Mouse (Mus musculus) MEL (cell line): ENCODE measurements at regions not wholly inside any gene's neighbourhood (a gene's known extent, or its start where the extent isn't known, plus 50 kb on each side); places are given as distances from the start of the nearest gene placed in this dataset.

Experiments
- DNase-seq: peaks from one replicate; pipeline ENCODE4 v3.0.0; 2011; ENCODE audit warnings: low read depth, low spot score
- H3K27ac ChIP-seq: 2 replicates; pipeline ENCODE4 v1.5.1; 2012; ENCODE audit warnings: low read depth, mild to moderate bottlenecking, control low read depth, low read length, moderate library complexity; ENCODE audit not compliant: control insufficient read depth
- H3K27me3 ChIP-seq, 2 experiments: fragments of 150-350 bp in 1 of 2; sonication (generic) in 1 of 2; 2 replicates each; pipeline ENCODE4 v1.6.1; 2012; ENCODE audit warnings: low read length in 2 of 2, mild to moderate bottlenecking in 2 of 2, improper control_type of control experiment in 1 of 2, moderate library complexity in 1 of 2; ENCODE audit not compliant: insufficient read depth in 2 of 2, control insufficient read depth in 1 of 2
- H3K36me3 ChIP-seq, 2 experiments: 2 replicates each; pipeline ENCODE4 v1.6.1; 2012 to 2014; ENCODE audit warnings: low read length in 2 of 2, improper control_type of control experiment in 1 of 2, inconsistent platforms in 1 of 2, mild to moderate bottlenecking in 1 of 2; ENCODE audit not compliant: insufficient read depth in 2 of 2, control insufficient read depth in 1 of 2
- H3K4me1 ChIP-seq, 2 experiments: fragments of 150-350 bp in 1 of 2; sonication (generic) in 1 of 2; 2 replicates each; pipeline ENCODE4 v1.6.1; 2012; ENCODE audit warnings: low read length in 2 of 2, improper control_type of control experiment in 1 of 2, mild to moderate bottlenecking in 1 of 2; ENCODE audit not compliant: insufficient read depth in 2 of 2, control insufficient read depth in 1 of 2
- H3K4me3 ChIP-seq, 2 experiments: fragments of 150-350 bp in 1 of 2; sonication (generic) in 1 of 2; 2 replicates each; pipeline ENCODE4 v1.5.1; 2012; ENCODE audit warnings: low read depth in 2 of 2, low read length in 2 of 2, mild to moderate bottlenecking in 2 of 2, moderate library complexity in 2 of 2, control low read depth in 1 of 2, improper control_type of control experiment in 1 of 2; ENCODE audit not compliant: control insufficient read depth in 1 of 2, insufficient read depth in 1 of 2
- H3K79me2 ChIP-seq: 2 replicates; pipeline ENCODE4 v1.6.1; 2012; ENCODE audit warnings: mild to moderate bottlenecking, low read length, moderate library complexity; ENCODE audit not compliant: control insufficient read depth, poor library complexity, insufficient read depth
- H3K9ac ChIP-seq: 2 replicates; pipeline ENCODE4 v1.6.1; 2012; ENCODE audit warnings: low read depth, mild to moderate bottlenecking, control low read depth, low read length, moderate library complexity; ENCODE audit not compliant: control insufficient read depth, poor library complexity, severe bottlenecking
- H3K9me3 ChIP-seq: fragments of 150-350 bp; sonication (generic); replicated peaks from 2 replicates; pipeline ENCODE4 v1.6.1; 2012; ENCODE audit warnings: mild to moderate bottlenecking, low read length, improper control_type of control experiment, moderate library complexity; ENCODE audit not compliant: insufficient read depth
- BHLHE40 ChIP-seq: IDR thresholded peaks from 2 replicates; pipeline ENCODE4 v1.6.1; 2012; ENCODE audit warnings: low read depth, mild to moderate bottlenecking, inconsistent platforms, low read length, improper control_type of control experiment, borderline replicate concordance
- CHD1 ChIP-seq: IDR thresholded peaks from 2 replicates; pipeline ENCODE4 v1.6.1; 2012; ENCODE audit warnings: low read depth, mild to moderate bottlenecking, inconsistent platforms, low read length, improper control_type of control experiment
- CHD2 ChIP-seq: IDR thresholded peaks from 2 replicates; pipeline ENCODE4 v1.6.1; 2011; ENCODE audit warnings: low read length, improper control_type of control experiment
- CTCF ChIP-seq, 3 experiments: IDR thresholded peaks in 2 of 3; conservative IDR thresholded peaks in 1 of 3; 2 replicates each; pipeline ENCODE4 v1.5.1; 2011 to 2012; ENCODE audit warnings: low read length in 3 of 3, low read depth in 2 of 3, mild to moderate bottlenecking in 2 of 3, improper control_type of control experiment in 1 of 3, inconsistent platforms in 1 of 3, mixed read lengths in 1 of 3, moderate library complexity in 1 of 3; ENCODE audit not compliant: control insufficient read depth in 1 of 3, insufficient read depth in 1 of 3, poor library complexity in 1 of 3, severe bottlenecking in 1 of 3
- E2F4 ChIP-seq: IDR thresholded peaks from 2 replicates; pipeline ENCODE4 v1.6.1; 2011; ENCODE audit warnings: low read depth, low read length, improper control_type of control experiment, borderline replicate concordance
- EP300 ChIP-seq, 2 experiments: IDR thresholded peaks; 2 replicates each; pipeline ENCODE4 v1.6.1; 2011; ENCODE audit warnings: improper control_type of control experiment in 2 of 2, low read length in 2 of 2, low read depth in 1 of 2, mild to moderate bottlenecking in 1 of 2
- ETS1 ChIP-seq: IDR thresholded peaks from 2 replicates; pipeline ENCODE4 v1.6.1; 2012; ENCODE audit warnings: low read depth, mild to moderate bottlenecking, inconsistent platforms, low read length, improper control_type of control experiment, moderate library complexity
- GABPA ChIP-seq: IDR thresholded peaks from 2 replicates; pipeline ENCODE4 v1.6.1; 2012; ENCODE audit warnings: low read depth, mild to moderate bottlenecking, inconsistent platforms, low read length, improper control_type of control experiment, moderate library complexity
- GATA1 ChIP-seq: IDR thresholded peaks from 2 replicates; pipeline ENCODE4 v1.6.1; 2011; ENCODE audit warnings: low read depth, low read length, improper control_type of control experiment
- KAT2A ChIP-seq: conservative IDR thresholded peaks from 2 replicates; pipeline ENCODE4 v1.6.1; 2012; ENCODE audit warnings: low read depth, low read length, improper control_type of control experiment, inconsistent platforms
- MAFK ChIP-seq: IDR thresholded peaks from 2 replicates; pipeline ENCODE4 v1.6.1; 2011; ENCODE audit warnings: low read depth, mild to moderate bottlenecking, low read length, improper control_type of control experiment, borderline replicate concordance
- MAZ ChIP-seq: IDR thresholded peaks from 2 replicates; pipeline ENCODE4 v1.6.1; 2012; ENCODE audit warnings: low read depth, mild to moderate bottlenecking, inconsistent platforms, low read length, improper control_type of control experiment
- MYB ChIP-seq: IDR thresholded peaks from 2 replicates; pipeline ENCODE4 v1.6.1; 2011; ENCODE audit warnings: mild to moderate bottlenecking, low read depth, low read length, improper control_type of control experiment
- MYC ChIP-seq: IDR thresholded peaks from 2 replicates; pipeline ENCODE4 v1.6.1; 2011; ENCODE audit warnings: low read depth, mild to moderate bottlenecking, low read length, improper control_type of control experiment, moderate library complexity
- NRF1 ChIP-seq: IDR thresholded peaks from 2 replicates; pipeline ENCODE4 v1.6.1; 2014; ENCODE audit warnings: low read depth, mild to moderate bottlenecking, inconsistent platforms, low read length, improper control_type of control experiment, moderate library complexity; ENCODE audit not compliant: poor library complexity, insufficient read depth, severe bottlenecking
- POLR2AphosphoS2 ChIP-seq: IDR thresholded peaks from 2 replicates; pipeline ENCODE4 v1.6.1; 2011; ENCODE audit warnings: low read length, improper control_type of control experiment
- POLR2AphosphoS5 ChIP-seq: IDR thresholded peaks from 2 replicates; pipeline ENCODE4 v1.6.1; 2012; ENCODE audit warnings: low read depth, borderline replicate concordance, mild to moderate bottlenecking, inconsistent platforms, low read length, moderate library complexity, mixed read lengths
- RAD21 ChIP-seq: IDR thresholded peaks from 2 replicates; pipeline ENCODE4 v1.6.1; 2011; ENCODE audit warnings: mild to moderate bottlenecking, low read depth, low read length, improper control_type of control experiment
- RCOR1 ChIP-seq: IDR thresholded peaks from 2 replicates; pipeline ENCODE4 v1.6.1; 2012; ENCODE audit warnings: low read depth, mild to moderate bottlenecking, inconsistent platforms, low read length, improper control_type of control experiment
- TAL1 ChIP-seq: IDR thresholded peaks from 2 replicates; pipeline ENCODE4 v1.6.1; 2012; ENCODE audit warnings: mild to moderate bottlenecking, inconsistent platforms, low read length, moderate library complexity, mixed read lengths
- TBP ChIP-seq: IDR thresholded peaks from 2 replicates; pipeline ENCODE4 v1.8.0; 2011; ENCODE audit warnings: low read depth, low read length, improper control_type of control experiment
- USF2 ChIP-seq, 2 experiments: IDR thresholded peaks; 2 replicates each; pipeline ENCODE4 v1.6.1; 2011 to 2012; ENCODE audit warnings: improper control_type of control experiment in 2 of 2, low read length in 2 of 2, borderline replicate concordance in 1 of 2, inconsistent platforms in 1 of 2, low read depth in 1 of 2, mild to moderate bottlenecking in 1 of 2; ENCODE audit not compliant: insufficient read depth in 1 of 2
- ZC3H11A ChIP-seq: IDR thresholded peaks from 2 replicates; pipeline ENCODE4 v1.6.1; 2012; ENCODE audit warnings: low read depth, mild to moderate bottlenecking, inconsistent platforms, low read length, improper control_type of control experiment
- ZKSCAN1 ChIP-seq: IDR thresholded peaks from 2 replicates; pipeline ENCODE4 v1.6.1; 2012; ENCODE audit warnings: low read depth, mild to moderate bottlenecking, inconsistent platforms, low read length, improper control_type of control experiment, moderate library complexity
- ZMIZ1 ChIP-seq: IDR thresholded peaks from 2 replicates; pipeline ENCODE4 v1.6.1; 2012; ENCODE audit warnings: low read depth, mild to moderate bottlenecking, inconsistent platforms, low read length, improper control_type of control experiment, moderate library complexity
- ZNF384 ChIP-seq: IDR thresholded peaks from 2 replicates; pipeline ENCODE4 v1.6.1; 2012; ENCODE audit warnings: low read depth, mild to moderate bottlenecking, inconsistent platforms, low read length, improper control_type of control experiment

DNA sequence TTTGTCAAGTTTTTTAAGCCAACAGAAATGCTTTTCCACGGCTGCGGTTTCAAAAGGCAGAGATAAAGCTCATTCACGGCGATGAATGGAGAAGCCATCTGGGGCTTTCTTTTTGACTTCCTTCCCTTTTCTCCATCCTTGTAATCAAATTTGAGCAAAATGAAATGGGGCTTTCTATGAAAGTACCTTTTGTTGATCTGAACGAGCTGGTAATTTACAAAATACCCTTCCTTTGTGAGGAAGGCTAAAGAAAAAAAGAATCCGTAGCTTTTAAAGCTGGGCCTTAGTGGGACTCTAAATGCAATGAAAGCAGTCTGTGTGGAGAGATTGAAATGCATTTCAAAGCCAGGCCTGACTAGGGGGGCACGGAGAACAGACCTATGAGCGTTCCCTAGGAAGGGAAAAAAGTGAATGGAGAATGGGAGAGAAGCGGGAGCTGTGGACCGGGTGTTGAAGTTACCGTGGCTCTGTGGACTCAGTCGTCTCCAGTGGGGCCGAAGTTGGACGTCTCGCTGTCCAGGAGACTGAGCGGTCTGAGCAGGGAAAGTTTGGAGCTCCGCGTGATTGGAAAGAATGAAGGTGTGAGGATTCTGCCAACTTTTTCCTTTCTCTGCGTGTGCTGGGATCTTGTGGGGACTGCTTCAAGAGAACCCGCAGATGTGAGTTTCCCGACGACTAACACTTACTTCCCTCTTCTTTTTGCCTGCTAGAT lies 115.5 kb upstream of the Dnajc19 start:
- no peaks in the 10 kb centered on the region for H3K9me3 ChIP-seq
- TF ChIP-seq MAFK = no peak
- TF ChIP-seq EP300 (IDR thresholded peaks at IDR 0.05; ENCODE audit: low read depth in 1 of 2, low read length in 2 of 2) = no peak
- TF ChIP-seq RCOR1 = no peak
- no peak for TF ChIP-seq KAT2A
- no peak for TF ChIP-seq GATA1
- no peak for TF ChIP-seq TAL1
- TF ChIP-seq MAZ = no peak
- TF ChIP-seq RAD21 = no peak
- no peak for TF ChIP-seq MYC
- no peak for TF ChIP-seq GABPA
- no peak for TF ChIP-seq CTCF (IDR thresholded peaks at IDR 0.05 in 2 of 3, conservative IDR thresholded peaks at IDR 0.05 in 1 of 3; ENCODE audit: control insufficient read depth in 1 of 3, insufficient read depth in 1 of 3, low read depth in 2 of 3, low read length in 3 of 3, poor library complexity in 1 of 3, severe bottlenecking in 1 of 3)
- TF ChIP-seq NRF1 = no peak
- no peak for TF ChIP-seq USF2 (IDR thresholded peaks at IDR 0.05; ENCODE audit: borderline replicate concordance in 1 of 2, insufficient read depth in 1 of 2, low read depth in 1 of 2, low read length in 2 of 2)
- no peak for TF ChIP-seq ETS1
- no peak for TF ChIP-seq POLR2AphosphoS5
- TF ChIP-seq TBP = no peak
- H3K27ac ChIP-seq = no peak overlapping the region
- no peaks in the 10 kb centered on the region for H3K27me3 ChIP-seq
- H3K4me3 ChIP-seq = no peak overlapping the region
- DNase-seq = no peak
- no peaks in the 10 kb centered on the region for H3K4me1 ChIP-seq
- no peak overlapping the region for H3K9ac ChIP-seq
- H3K36me3 ChIP-seq = no peaks in the 10 kb centered on the region
- H3K79me2 ChIP-seq = no peaks in the 10 kb centered on the region

DNA sequence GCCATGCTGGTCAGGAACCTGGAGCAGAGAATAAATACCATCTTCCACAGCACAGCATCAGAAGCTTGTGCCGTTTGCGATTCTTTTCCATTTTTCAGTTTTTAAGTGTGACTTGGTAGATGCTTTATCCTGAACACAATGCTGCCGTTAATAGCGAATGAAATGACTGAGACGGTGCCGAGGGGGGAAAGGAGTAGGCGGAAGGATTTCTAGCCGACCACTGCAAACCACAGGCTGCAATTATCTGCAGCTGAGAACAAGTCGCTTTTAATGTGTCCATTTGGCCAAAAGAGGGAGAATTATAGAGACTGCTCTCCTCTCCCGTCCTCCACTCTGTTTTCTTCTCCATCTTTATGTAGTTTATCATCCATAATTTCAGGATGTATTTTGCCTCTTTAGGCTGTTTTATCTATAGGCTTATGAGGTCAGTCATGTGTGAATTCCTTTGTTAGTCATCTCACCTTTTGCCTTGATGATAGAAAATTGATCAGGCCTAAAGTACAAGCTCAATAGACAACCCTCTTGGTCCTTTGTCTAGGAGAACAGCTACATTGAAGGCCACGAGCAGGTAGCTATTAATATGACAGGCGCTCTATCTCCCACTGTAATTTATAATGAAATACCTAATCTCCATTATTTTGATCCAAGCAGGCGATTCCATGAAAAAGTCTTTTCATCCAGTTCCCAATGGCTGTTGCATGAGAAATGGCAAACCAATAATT lies 114.8 kb upstream of the Dnajc19 start:
- Histone ChIP-seq H3K9ac (no peak overlapping the region), H3K36me3 (no peaks in the 10 kb centered on the region), H3K4me3 (no peak overlapping the region), H3K4me1 (no peaks in the 10 kb centered on the region), H3K9me3 (no peaks in the 10 kb centered on the region), H3K27ac (no peak overlapping the region), H3K27me3 (no peaks in the 10 kb centered on the region), H3K79me2 (no peaks in the 10 kb centered on the region)
- no peak for DNase-seq
- no peak for TF ChIP-seq ZMIZ1
- TF ChIP-seq EP300 (IDR thresholded peaks at IDR 0.05; ENCODE audit: low read depth in 1 of 2, low read length in 2 of 2) = no peak
- TF ChIP-seq ZKSCAN1 = no peak
- no peak for TF ChIP-seq MYB
- TF ChIP-seq POLR2AphosphoS5 = no peak
- no peak for TF ChIP-seq CHD2
- TF ChIP-seq ZNF384 = no peak
- TF ChIP-seq ETS1 = no peak
- no peak for TF ChIP-seq CTCF (IDR thresholded peaks at IDR 0.05 in 2 of 3, conservative IDR thresholded peaks at IDR 0.05 in 1 of 3; ENCODE audit: control insufficient read depth in 1 of 3, insufficient read depth in 1 of 3, low read depth in 2 of 3, low read length in 3 of 3, poor library complexity in 1 of 3, severe bottlenecking in 1 of 3)
- TF ChIP-seq KAT2A = no peak
- no peak for TF ChIP-seq GATA1
- no peak for TF ChIP-seq BHLHE40
- no peak for TF ChIP-seq USF2 (IDR thresholded peaks at IDR 0.05; ENCODE audit: borderline replicate concordance in 1 of 2, insufficient read depth in 1 of 2, low read depth in 1 of 2, low read length in 2 of 2)
- no peak for TF ChIP-seq POLR2AphosphoS2
- TF ChIP-seq E2F4 = no peak
- TF ChIP-seq ZC3H11A = no peak
- TF ChIP-seq CHD1 = no peak
- TF ChIP-seq, all 39 proteins: peak for 0
